Mouse (Mus musculus) thymus, postnatal 36 days (tissue): ENCODE measurements at regions not wholly inside any gene's neighbourhood (a gene's known extent, or its start where the extent isn't known, plus 50 kb on each side); places are given as distances from the start of the nearest gene placed in this dataset.

Experiments
- DNase-seq, 2 experiments: peaks; one replicate each; pipeline ENCODE4 v3.0.0; 2022; ENCODE audit warnings: mixed read lengths in 2 of 2

DNA sequence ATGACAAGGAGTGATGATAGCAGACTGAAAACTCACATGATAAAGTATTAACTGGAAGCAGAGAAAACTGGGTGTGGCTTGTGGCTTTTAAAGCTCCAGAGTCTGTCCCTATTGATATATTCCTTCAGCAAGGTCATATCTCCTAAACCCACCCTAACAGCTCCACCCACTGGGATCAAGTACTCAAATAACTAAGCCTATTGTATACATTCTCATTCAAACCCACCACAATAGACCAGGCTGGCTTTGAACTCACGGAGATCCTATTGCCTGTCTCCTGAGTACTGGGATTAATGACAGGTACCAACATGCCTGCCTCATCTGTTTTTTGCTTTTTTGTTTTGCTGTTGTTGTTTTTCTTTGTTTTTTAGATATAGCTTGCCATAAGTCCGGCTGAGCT is 484.3 kb upstream of the Zfp462 start:
- no peak for DNase-seq

DNA sequence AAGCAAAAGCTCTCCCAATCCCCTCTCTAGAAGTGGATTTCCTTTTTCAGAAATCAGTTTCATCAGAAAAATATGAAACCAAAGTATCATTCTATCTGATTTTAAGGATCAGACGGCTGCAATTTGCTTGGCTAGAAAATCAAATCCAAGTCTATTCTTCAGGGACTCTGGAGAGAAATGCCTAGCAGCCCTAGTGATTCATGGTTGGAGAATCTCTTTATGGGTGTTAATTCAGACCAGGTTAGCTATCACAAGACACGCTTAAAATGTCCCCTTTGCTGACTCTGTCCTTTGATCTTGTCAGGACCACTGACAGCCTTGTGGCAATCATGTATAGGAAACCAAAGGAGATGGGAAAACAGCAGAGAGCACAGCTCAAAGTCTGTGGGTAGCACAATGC is 475.7 kb upstream of the Zfp462 start:
- no peak for DNase-seq

DNA sequence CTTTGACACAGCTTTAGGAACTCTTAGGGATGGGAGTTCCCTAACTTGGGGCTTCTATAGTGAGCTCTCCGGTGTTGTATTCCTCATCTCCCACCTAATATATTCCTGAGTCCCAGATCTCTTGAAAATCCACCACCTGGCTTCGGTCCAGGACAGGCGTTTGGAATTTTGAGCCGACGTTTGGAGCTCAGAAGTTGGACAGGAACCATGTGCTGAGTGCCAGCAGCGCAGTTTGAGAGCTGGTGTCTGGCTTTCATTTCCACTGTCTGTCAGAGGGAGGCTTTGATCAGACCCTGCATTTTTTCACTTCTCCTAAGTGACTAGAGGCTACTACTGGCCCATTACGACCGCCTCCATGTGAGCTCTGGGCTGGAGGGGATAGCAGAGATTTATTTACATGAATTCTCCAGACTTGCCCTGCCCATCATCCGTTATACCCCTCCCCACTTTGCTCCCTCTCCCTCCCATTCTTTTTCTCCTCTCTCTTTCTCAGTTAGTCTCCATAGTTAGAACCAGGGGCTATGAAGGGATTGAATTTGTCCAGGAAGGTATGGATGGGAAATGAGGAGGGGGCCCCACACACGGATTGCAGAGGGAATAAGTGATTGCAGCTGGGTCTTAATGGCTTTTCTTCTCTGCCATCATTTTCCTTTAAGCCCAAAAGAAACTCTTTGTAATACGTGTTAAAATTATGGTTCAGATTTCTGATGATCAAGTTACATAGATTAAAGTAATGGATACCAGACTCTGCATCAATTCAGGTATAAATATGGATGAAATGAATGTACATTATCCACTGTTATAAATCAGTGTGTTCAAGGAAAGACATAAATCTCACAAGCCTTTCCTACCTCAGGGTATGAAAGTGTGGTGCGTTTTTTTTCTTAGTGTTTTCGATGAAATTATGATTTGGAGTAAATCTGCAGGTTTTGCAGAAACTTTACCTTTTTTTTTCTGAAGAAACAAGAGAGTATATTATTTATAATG is 474.5 kb upstream of the Zfp462 start:
- no peak for DNase-seq

DNA sequence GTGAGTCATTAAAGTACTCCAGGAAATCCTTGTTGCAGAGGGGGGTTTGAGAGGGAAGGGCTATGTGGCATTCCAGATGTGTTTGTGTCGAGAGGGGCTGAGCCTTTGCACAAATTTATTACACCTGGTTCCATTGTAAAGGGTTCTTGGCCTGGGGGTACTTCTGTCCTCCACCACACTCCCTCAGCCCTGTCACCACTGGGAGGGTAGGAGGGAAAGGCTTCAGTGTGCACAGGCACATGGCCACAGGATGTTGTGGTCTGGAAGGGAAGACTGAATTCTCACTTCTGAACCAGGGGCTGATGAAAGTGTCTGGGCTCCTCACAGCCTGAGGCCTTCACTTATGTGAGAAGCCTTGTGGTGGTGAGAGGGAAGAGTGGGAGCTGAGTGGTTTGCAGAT is 473.8 kb upstream of the Zfp462 start:
- DNase-seq, result no peak

DNA sequence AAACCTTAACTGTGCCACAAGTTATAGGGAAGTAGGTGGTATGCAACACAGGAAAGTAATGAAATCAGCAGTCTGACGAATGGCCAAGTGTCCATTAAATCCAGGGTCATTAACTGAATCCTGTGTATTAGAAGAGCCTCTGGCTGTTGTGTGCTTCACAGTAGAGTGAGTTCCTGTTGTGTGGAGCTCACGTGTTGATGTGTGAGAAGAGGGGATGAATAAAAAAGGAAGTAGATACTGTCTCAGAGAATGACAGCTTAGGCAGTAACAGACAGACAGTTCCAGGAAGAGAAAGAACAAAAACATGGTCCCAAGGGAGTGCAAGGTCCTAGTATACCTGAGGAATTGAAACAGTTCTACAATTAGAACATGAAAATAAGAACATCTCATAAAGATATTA is 463.1 kb upstream of the Zfp462 start:
- no peak for DNase-seq

DNA sequence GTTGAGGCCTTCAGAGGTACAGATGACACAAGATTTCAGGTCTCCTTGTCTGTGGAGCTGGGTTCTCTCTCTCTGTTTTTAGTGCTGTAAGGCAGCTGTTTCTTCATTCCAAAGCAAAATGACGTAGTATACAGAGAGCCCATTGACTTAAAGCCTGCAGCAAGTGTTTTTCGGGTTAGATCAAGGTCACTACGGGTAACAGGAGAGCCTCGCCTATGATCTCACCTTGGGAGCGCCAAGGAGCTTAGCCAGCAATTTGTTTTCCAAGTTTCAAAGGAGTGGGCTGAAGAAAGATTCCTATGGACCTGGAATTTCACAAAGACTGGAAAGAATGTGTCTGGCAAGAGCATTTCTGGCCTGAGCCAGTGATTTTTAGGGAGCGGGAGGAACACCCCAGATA is 451.8 kb upstream of the Zfp462 start:
- DNase-seq, result no peak

DNA sequence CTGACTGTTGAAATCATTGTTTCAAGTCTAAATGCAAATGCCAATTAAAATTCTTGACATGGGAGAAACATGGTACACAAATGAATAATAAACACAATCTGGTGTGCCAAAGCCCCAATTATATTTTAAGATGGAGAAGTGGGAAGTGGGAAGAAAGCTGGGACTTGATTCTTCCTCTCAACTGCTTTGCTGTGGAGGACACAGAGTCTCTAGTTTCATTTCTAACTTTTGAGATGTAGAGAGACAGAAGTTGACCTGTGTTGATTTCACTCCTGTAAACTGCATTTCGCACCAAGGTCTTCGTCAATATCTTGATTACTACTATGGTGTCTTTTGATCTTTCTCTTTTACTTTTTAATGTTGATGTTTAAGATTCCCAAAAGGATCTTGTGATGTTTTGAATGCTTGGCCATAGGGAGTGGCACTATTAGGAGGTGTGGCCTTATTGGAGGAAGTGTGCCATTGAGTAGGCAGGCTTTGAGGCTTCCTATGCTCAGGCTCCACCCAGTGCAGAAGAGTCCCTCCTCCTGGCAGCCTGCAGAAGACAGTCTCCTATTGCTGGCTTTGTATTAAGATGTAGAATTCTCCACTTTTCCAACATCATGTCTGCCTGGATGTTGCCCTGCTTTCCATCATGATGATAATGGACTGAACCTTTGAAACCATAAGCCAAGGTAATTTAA is 447.4 kb upstream of the Zfp462 start:
- no peak for DNase-seq

DNA sequence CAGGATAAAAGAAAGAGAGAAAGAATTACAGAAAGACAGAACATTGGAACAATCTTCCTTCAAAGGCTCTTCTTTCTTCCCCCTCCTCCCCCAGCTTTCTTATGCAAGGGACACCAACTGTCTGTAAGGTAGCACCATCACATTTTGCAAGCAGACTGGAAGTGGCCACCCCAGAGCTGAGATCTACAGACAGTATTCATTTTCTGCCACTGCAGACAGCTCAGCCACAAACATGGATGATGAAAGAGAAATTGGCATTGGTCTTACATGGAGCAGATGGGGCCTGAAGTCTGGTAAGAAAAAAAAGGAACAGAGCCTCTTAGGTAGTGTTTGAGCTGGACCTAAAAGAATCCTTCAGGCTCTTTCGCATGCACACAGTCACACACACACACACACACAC is 428.9 kb upstream of the Zfp462 start:
- DNase-seq, result no peak

DNA sequence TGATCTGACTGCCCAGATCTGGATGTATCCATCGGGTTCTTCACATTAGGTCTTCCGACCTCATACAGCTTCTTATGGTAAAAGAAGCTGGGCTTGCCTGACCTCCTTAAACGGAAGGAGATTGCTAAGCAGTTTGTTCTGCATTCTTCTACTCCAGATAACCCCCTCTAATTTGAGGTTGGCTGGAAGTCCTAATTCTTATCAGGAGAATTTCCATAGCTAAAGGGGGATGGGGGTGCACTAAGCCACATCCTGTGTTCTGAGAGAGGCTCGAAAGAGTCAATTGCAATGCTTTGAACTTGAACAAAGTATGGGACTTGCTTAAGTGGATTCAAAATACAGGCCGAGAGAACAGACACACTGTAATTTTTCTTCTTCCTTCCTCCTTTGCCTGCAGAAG is 421.6 kb upstream of the Zfp462 start:
- no peak for DNase-seq

DNA sequence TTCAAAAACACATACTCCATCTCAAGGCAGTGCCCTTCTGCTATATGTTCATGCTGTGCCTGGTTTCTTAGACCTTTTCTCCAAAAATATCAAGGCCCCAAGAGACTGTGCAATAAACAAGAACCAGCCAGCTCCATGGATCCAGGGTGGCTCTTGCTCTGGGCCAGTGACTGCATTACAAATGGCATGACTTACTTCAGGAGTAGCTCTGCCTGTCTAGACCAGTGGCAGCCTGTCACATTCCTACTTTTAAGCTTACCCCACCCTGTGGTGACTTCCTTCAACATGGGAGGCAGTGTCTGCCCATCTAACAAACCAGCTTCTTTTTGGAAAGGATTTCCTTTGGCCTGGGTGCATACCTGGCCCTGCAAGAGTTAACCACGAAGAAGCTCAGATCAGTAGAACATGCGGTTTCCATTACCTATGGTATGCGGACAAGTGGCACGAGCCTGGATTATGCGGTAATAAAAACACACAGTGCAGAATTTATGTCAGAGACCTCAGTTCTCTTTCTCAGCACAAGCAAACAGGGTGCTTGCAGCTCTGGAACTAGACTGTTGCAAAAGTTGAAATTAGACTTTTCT is 418.8 kb upstream of the Zfp462 start:
- no peak for DNase-seq

DNA sequence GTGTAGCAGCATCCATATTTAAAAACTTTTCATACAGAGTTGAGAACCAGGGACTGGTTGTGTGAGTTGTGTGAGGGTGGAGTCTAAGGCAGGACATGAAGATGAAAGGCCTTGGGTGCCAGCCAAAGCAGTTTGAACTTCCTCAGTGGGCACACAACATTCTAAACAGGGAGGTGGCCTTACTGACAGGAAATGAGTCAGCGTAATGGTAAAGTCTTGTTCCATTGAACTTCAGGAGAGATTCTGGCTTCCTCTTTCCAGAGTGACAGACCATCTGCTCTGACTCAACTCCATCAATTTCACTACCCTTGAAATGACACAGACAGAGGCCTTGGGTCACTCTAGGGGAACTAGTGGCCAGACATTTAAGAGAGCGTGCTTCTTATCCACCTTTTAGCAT is 417.2 kb upstream of the Zfp462 start:
- peak in 1 of 2 experiments; percentile 8 for DNase-seq

DNA sequence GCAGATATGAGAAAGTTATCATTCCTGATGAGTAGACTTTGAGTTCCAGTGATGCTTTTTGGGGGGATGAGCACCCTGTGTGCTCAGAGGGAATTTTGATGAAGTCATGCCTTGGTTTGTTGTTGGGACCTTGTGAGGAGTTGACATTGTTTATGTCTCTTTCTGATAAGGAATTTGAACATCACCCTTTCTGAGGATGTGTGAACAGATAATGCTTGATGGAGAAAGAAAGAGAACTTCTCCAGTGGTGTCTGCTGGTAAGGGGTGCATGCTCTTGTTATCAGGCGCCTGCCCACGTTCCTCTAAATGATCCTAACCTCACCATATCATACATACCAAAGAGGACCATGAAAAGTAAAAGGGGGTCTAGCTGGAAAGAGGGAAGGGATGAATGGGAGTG is 413.1 kb upstream of the Zfp462 start:
- no peak for DNase-seq

DNA sequence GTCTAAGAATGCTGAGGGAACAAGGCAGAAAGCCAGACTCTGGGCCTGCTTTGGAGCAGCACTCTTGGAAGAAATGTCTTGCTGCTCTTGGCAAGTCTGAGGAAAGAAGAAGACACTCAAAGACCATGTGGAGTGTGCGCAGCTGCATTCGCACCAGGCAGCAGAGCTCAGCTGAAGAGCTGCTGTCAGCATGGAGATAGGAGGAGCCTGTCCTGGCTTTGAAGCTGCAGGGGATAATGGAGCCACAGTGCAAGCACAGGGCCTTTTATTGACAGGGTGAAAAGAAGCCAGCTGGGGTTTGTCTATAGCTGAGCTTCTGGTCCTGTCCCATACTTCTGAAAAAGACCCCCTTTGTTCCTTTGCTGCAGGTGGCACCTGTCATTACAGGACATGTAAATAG is 411.0 kb upstream of the Zfp462 start:
- DNase-seq, result no peak

DNA sequence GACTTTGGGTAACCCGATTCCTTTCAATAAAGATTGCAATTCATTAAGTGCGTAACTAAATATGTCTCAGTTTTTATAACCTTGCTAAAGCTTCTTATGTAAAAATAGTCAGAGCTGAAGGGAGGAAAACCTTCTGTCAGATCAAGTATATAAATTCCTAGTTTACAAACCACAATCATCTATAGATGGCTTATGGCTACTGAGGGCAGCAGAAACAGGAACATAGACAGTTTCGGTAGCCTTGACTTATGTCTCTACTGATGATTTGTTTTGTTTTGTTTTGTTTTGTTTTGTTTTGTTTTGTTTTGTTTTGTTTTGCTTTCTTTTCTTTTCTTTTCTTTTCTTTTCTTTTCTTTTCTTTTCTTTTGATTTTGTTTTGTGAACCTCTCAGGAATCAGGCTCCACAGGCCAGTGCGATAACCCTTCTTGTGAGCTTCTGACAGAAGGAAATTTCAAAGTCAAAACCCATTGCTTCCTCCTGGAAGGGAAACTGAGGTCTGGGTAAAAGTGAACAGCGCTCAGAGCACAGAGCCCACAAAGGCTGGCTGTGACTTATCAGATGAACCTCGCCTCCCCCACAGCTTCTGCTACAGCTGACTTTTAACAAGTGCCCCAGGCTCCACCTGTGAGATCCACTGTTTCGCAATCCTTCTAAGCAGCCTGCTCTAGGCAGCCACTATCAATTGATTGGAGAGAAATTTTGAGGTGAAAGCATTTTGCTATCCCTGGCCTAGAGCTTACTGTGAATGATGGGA is 391.8 kb upstream of the Zfp462 start:
- no peak for DNase-seq

DNA sequence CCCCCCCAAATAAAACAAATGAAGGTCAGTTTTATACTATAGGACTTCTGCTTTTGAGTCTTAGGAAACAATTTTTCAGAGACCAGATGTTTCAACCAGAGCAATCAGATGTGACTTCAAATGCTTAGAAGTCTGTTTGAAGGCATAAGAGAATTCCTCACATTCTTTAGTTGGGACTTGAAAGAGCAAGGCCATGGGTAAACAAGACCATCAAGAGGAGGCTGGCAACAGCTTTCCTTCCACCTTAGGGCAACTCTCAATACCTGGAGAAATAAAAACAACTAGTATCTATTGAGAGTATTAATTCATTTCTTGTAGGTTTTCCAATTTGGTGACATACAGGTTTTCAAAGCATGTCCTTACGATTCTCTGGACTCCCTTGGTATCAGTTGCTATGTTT is 381.8 kb upstream of the Zfp462 start:
- DNase-seq, result no peak

DNA sequence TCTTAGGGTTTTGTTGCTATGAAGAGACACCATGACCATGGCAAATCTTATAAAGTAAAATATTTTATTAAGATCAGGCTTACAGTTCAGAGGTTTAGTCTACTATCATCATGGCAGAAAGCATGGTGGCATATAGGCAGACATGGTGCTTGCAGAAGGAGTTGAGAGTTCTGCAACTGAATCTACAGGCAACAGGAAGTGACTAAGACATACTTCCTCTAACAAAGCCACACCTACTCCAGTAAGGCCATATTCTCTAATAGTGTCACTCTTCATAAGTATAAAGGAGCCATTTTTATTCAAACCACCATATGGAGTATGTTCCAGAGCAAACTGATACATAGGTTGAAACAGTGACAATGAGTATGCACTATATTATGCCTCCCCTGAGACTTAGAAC is 371.7 kb upstream of the Zfp462 start:
- no peak for DNase-seq

DNA sequence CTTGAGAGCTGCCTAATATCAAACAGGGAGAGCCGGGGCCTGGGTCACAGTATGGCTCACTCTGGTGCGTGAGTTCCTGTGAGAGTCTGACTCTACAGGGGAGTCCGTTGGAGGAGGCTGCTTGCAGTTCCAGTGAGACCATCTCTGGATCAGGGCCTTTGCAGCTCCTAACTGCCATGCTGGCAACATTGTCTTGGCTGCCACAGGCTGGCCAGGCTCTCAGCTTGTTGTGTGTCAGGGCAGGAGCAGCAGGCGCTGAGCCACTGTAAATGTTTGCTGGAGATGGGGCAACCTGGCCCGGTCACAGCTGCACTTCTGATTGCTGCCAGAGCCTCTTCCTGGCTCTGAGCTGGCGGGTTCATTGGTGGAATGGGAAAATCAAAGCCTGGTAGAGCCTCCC is 357.7 kb upstream of the Zfp462 start:
- DNase-seq, result no peak

DNA sequence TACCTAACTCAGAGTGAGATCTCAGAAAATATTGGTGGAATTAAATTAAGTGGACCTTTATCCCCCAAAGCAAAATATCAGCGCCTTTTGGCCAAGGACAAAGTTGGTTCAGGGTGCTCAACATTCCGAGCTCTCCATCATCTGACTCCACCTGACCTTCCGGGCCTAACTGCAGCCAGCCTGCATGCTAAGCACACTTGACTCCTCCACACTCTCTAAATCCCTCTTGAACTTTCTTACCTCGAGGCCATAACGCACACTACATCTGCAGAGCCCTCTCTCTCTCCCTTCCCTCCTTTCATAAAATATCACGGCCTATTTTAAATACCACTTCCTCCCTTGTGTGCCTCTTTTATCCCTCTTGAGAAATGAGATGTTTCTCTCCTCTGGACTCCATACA is 356.1 kb upstream of the Zfp462 start:
- DNase-seq, result no peak

DNA sequence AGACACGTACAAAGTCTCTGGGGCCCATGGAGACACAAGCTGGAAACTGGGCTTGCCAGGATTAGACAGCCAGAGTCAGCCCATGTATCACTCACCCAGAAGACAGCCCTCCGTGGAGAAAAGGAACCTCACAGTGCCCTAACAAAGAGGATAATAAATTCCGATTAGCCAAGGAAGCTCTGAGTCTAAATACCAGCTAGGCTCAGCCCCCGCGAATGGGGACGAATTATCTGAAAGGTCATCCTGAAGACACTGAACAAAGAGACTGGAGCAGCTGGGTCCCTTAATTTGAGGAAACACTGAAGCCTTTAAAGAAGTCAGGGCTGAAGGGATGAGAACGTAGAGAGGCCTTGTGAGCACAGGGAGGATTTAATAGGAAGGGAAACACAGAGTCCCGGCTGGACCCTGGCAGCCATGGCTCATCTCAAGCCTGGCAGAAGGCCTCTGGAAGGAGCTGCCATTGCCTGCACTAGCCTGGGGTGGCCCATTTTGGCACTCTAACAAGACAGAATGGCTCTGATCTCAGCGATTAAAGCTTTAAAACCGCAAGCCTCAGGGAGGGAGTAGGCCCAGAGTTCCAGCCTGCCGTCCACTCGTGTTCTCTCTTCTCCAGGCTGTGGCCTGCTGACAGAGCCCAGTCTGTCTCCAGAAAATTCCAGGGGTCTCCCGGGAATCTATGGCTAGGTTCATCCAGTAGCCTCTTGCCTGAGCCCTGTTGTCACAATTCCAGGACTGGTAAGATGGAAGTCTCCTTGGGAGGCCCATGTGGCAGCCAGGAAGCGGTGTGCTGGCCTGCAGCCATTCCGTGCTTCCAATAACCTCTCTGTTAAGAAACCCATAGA is 343.0 kb upstream of the Zfp462 start:
- no peak for DNase-seq

DNA sequence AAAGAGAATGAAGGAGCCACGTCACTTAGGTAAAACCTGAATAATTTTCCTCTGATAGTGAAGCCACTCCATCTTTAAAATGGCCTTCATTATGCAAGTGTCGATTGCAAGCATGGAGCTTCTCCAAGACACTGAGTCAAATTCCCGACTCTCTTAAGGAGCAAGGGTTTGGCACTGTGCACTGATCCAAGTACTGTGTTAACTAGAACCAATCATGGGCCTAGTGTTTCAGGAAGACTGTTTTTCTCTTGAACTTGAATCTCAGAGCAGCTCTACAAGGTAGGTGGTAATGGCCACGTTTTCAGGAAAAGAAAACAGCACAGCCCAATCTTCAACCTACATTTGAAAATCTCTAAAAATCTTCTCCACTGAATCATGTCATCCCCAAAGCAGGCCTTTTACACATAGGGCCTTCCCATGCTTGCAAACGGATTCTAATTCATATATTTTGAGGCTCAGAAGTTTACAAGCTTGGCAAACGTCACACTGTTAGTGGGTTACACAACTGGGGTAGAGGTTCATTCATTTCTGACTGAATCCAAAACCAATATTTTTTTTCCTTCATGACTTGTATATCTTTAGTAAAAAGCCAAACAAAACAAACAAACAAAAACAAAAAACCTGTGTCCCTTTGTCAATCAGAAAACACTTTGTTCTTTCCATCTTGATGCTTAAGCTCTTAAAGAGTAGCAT is 342.2 kb upstream of the Zfp462 start:
- no peak for DNase-seq

DNA sequence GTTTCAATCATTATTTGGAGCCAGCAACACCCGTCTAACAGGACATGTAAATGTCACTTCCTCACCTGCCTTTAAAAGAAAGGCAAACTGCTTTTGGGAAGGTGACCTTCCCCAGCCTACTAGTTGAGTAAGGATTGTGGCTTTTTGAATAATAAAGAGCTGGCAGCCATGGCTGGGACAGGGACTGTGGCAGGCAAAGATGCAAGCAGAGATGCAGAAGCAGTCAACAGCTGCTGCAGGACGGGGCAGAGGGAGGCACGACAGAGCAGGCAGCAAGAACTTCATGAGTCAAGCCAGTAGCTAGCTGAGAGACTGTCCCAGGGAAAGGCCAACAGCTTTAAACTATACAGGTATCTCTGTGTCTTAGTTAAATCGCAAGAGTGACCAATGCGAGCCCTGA is 334.7 kb upstream of the Zfp462 start:
- no peak for DNase-seq
